Mouse (Mus musculus) liver, embryonic 18 days (tissue): Measurements from ENCODE around the gene Cyp2c66. TPM values are rescaled to one million over a fixed set of nuclear protein-coding genes. Genes with fewer than 3 reads are reported as not detected.

Experiments
- polyA plus RNA-seq: library from polyadenylated mRNA; depleted of rRNA; stranded (reverse); fragments of >200 nt; gene quantifications from 2 replicates; pipeline ENCODE4 v1.2.3, GENCODE M21; 2012; rRNA removed

The Cyp2c66 gene
- not detected in 2 replicates for polyA plus RNA-seq

DNA sequence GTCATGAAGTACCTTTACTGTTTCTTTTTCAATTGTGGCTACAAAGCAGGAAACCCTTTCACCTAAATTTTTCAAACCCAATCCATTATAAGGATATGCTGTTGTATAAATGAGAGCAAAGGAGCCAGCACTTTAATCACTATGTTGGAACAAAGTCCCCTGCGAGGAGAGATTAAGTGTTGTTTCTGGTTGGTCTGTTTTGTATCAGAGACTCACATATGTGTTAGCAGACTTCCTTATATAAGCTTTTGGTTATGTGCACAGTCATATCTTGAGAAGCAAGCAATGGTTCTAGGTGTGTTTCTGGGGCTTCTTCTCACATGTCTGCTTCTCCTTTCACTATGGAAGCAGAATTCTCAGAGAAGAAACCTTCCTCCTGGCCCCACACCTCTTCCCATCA is at the start of gene Cyp2c66:
Gene Cyp2c66, plus strand, starts transcription at position 255 of the 400 bp plus-strand sequence.

Other genes with a start within 250 kb of the Cyp2c66 start
- gene Hells, start 183.0 kb upstream of the Cyp2c66 start, polyA plus RNA-seq: 4.7 and 4.9 TPM in 2 replicates
- 0.01 TPM in 1 of 2 replicates, not detected in the other for gene Cyp2c55, start 106.9 kb upstream of the Cyp2c66 start, polyA plus RNA-seq
- gene Cyp2c65, start 52.9 kb upstream of the Cyp2c66 start, polyA plus RNA-seq: 0.02 TPM in 1 of 2 replicates, not detected in the other
- 0.06 and 0.11 TPM in 2 replicates for gene Cyp2c29, start 155.5 kb downstream of the Cyp2c66 start, polyA plus RNA-seq